Mouse (Mus musculus) MEL (cell line): ENCODE measurements around the gene Cfdp1. TPM values are rescaled to one million over a fixed set of nuclear protein-coding genes. Genes with fewer than 3 reads are reported as not detected.

Source experiments
- DNase-seq: peaks from one replicate; pipeline ENCODE4 v3.0.0; 2011; ENCODE audit warnings: low read depth, low spot score
- H3K27ac ChIP-seq: 2 replicates; pipeline ENCODE4 v1.5.1; 2012; ENCODE audit warnings: low read depth, mild to moderate bottlenecking, control low read depth, low read length, moderate library complexity; ENCODE audit not compliant: control insufficient read depth
- H3K27me3 ChIP-seq, 2 experiments: fragments of 150-350 bp in 1 of 2; sonication (generic) in 1 of 2; 2 replicates each; pipeline ENCODE4 v1.6.1; 2012; ENCODE audit warnings: low read length in 2 of 2, mild to moderate bottlenecking in 2 of 2, improper control_type of control experiment in 1 of 2, moderate library complexity in 1 of 2; ENCODE audit not compliant: insufficient read depth in 2 of 2, control insufficient read depth in 1 of 2
- H3K36me3 ChIP-seq, 2 experiments: 2 replicates each; pipeline ENCODE4 v1.6.1; 2012 to 2014; ENCODE audit warnings: low read length in 2 of 2, improper control_type of control experiment in 1 of 2, inconsistent platforms in 1 of 2, mild to moderate bottlenecking in 1 of 2; ENCODE audit not compliant: insufficient read depth in 2 of 2, control insufficient read depth in 1 of 2
- H3K4me1 ChIP-seq, 2 experiments: fragments of 150-350 bp in 1 of 2; sonication (generic) in 1 of 2; 2 replicates each; pipeline ENCODE4 v1.6.1; 2012; ENCODE audit warnings: low read length in 2 of 2, improper control_type of control experiment in 1 of 2, mild to moderate bottlenecking in 1 of 2; ENCODE audit not compliant: insufficient read depth in 2 of 2, control insufficient read depth in 1 of 2
- H3K4me3 ChIP-seq, 2 experiments: fragments of 150-350 bp in 1 of 2; sonication (generic) in 1 of 2; 2 replicates each; pipeline ENCODE4 v1.5.1; 2012; ENCODE audit warnings: low read depth in 2 of 2, low read length in 2 of 2, mild to moderate bottlenecking in 2 of 2, moderate library complexity in 2 of 2, control low read depth in 1 of 2, improper control_type of control experiment in 1 of 2; ENCODE audit not compliant: control insufficient read depth in 1 of 2, insufficient read depth in 1 of 2
- H3K79me2 ChIP-seq: 2 replicates; pipeline ENCODE4 v1.6.1; 2012; ENCODE audit warnings: mild to moderate bottlenecking, low read length, moderate library complexity; ENCODE audit not compliant: control insufficient read depth, poor library complexity, insufficient read depth
- H3K9ac ChIP-seq: 2 replicates; pipeline ENCODE4 v1.6.1; 2012; ENCODE audit warnings: low read depth, mild to moderate bottlenecking, control low read depth, low read length, moderate library complexity; ENCODE audit not compliant: control insufficient read depth, poor library complexity, severe bottlenecking
- H3K9me3 ChIP-seq: fragments of 150-350 bp; sonication (generic); replicated peaks from 2 replicates; pipeline ENCODE4 v1.6.1; 2012; ENCODE audit warnings: mild to moderate bottlenecking, low read length, improper control_type of control experiment, moderate library complexity; ENCODE audit not compliant: insufficient read depth
- BHLHE40 ChIP-seq: IDR thresholded peaks from 2 replicates; pipeline ENCODE4 v1.6.1; 2012; ENCODE audit warnings: low read depth, mild to moderate bottlenecking, inconsistent platforms, low read length, improper control_type of control experiment, borderline replicate concordance
- CHD2 ChIP-seq: IDR thresholded peaks from 2 replicates; pipeline ENCODE4 v1.6.1; 2011; ENCODE audit warnings: low read length, improper control_type of control experiment
- CTCF ChIP-seq, 3 experiments: IDR thresholded peaks in 2 of 3; conservative IDR thresholded peaks in 1 of 3; 2 replicates each; pipeline ENCODE4 v1.5.1; 2011 to 2012; ENCODE audit warnings: low read length in 3 of 3, low read depth in 2 of 3, mild to moderate bottlenecking in 2 of 3, improper control_type of control experiment in 1 of 3, inconsistent platforms in 1 of 3, mixed read lengths in 1 of 3, moderate library complexity in 1 of 3; ENCODE audit not compliant: control insufficient read depth in 1 of 3, insufficient read depth in 1 of 3, poor library complexity in 1 of 3, severe bottlenecking in 1 of 3
- EP300 ChIP-seq, 2 experiments: IDR thresholded peaks; 2 replicates each; pipeline ENCODE4 v1.6.1; 2011; ENCODE audit warnings: improper control_type of control experiment in 2 of 2, low read length in 2 of 2, low read depth in 1 of 2, mild to moderate bottlenecking in 1 of 2
- GABPA ChIP-seq: IDR thresholded peaks from 2 replicates; pipeline ENCODE4 v1.6.1; 2012; ENCODE audit warnings: low read depth, mild to moderate bottlenecking, inconsistent platforms, low read length, improper control_type of control experiment, moderate library complexity
- GATA1 ChIP-seq: IDR thresholded peaks from 2 replicates; pipeline ENCODE4 v1.6.1; 2011; ENCODE audit warnings: low read depth, low read length, improper control_type of control experiment
- HCFC1 ChIP-seq: IDR thresholded peaks from 2 replicates; pipeline ENCODE4 v1.6.1; 2012; ENCODE audit warnings: low read depth, mild to moderate bottlenecking, inconsistent platforms, low read length, improper control_type of control experiment, moderate library complexity
- JUND ChIP-seq: IDR thresholded peaks from 2 replicates; pipeline ENCODE4 v1.6.1; 2011; ENCODE audit warnings: low read depth, mild to moderate bottlenecking, improper control_type of control experiment, low read length
- MAX ChIP-seq: IDR thresholded peaks from 2 replicates; pipeline ENCODE4 v1.6.1; 2011; ENCODE audit warnings: low read length, improper control_type of control experiment
- MAZ ChIP-seq: IDR thresholded peaks from 2 replicates; pipeline ENCODE4 v1.6.1; 2012; ENCODE audit warnings: low read depth, mild to moderate bottlenecking, inconsistent platforms, low read length, improper control_type of control experiment
- MYB ChIP-seq: IDR thresholded peaks from 2 replicates; pipeline ENCODE4 v1.6.1; 2011; ENCODE audit warnings: mild to moderate bottlenecking, low read depth, low read length, improper control_type of control experiment
- NRF1 ChIP-seq: IDR thresholded peaks from 2 replicates; pipeline ENCODE4 v1.6.1; 2014; ENCODE audit warnings: low read depth, mild to moderate bottlenecking, inconsistent platforms, low read length, improper control_type of control experiment, moderate library complexity; ENCODE audit not compliant: poor library complexity, insufficient read depth, severe bottlenecking
- POLR2AphosphoS5 ChIP-seq: IDR thresholded peaks from 2 replicates; pipeline ENCODE4 v1.6.1; 2012; ENCODE audit warnings: low read depth, borderline replicate concordance, mild to moderate bottlenecking, inconsistent platforms, low read length, moderate library complexity, mixed read lengths
- RAD21 ChIP-seq: IDR thresholded peaks from 2 replicates; pipeline ENCODE4 v1.6.1; 2011; ENCODE audit warnings: mild to moderate bottlenecking, low read depth, low read length, improper control_type of control experiment
- RCOR1 ChIP-seq: IDR thresholded peaks from 2 replicates; pipeline ENCODE4 v1.6.1; 2012; ENCODE audit warnings: low read depth, mild to moderate bottlenecking, inconsistent platforms, low read length, improper control_type of control experiment
- SMC3 ChIP-seq: IDR thresholded peaks from 2 replicates; pipeline ENCODE4 v1.6.1; 2011; ENCODE audit warnings: low read depth, low read length, improper control_type of control experiment
- UBTF ChIP-seq: IDR thresholded peaks from 2 replicates; pipeline ENCODE4 v1.6.1; 2012; ENCODE audit warnings: low read depth, mild to moderate bottlenecking, inconsistent platforms, low read length, improper control_type of control experiment, moderate library complexity, borderline replicate concordance; ENCODE audit not compliant: insufficient read depth
- USF2 ChIP-seq, 2 experiments: IDR thresholded peaks; 2 replicates each; pipeline ENCODE4 v1.6.1; 2011 to 2012; ENCODE audit warnings: improper control_type of control experiment in 2 of 2, low read length in 2 of 2, borderline replicate concordance in 1 of 2, inconsistent platforms in 1 of 2, low read depth in 1 of 2, mild to moderate bottlenecking in 1 of 2; ENCODE audit not compliant: insufficient read depth in 1 of 2
- ZC3H11A ChIP-seq: IDR thresholded peaks from 2 replicates; pipeline ENCODE4 v1.6.1; 2012; ENCODE audit warnings: low read depth, mild to moderate bottlenecking, inconsistent platforms, low read length, improper control_type of control experiment
- ZKSCAN1 ChIP-seq: IDR thresholded peaks from 2 replicates; pipeline ENCODE4 v1.6.1; 2012; ENCODE audit warnings: low read depth, mild to moderate bottlenecking, inconsistent platforms, low read length, improper control_type of control experiment, moderate library complexity
- ZMIZ1 ChIP-seq: IDR thresholded peaks from 2 replicates; pipeline ENCODE4 v1.6.1; 2012; ENCODE audit warnings: low read depth, mild to moderate bottlenecking, inconsistent platforms, low read length, improper control_type of control experiment, moderate library complexity
- polyA plus RNA-seq, 2 experiments: library from polyadenylated mRNA; stranded (reverse) in 1 of 2; unstranded in 1 of 2; fragments of >175 nt in 1 of 2; fragments of >200 nt in 1 of 2; gene quantifications; 2 replicates each; pipeline versions ENCODE4 v1.2.1 to v1.2.4; 2012; ENCODE audit warnings: low replicate concordance in 2 of 2, low read depth in 1 of 2; ENCODE audit not compliant: insufficient read length in 2 of 2, insufficient read depth in 1 of 2, missing spikeins in 1 of 2
- total RNA-seq: library from RNA; depleted of rRNA; stranded (reverse); fragments of 300-350 nt; gene quantifications from 2 replicates; pipeline ENCODE4 v1.2.3, GENCODE M21; 2012

The Cfdp1 gene
- total and polyA plus RNA-seq, 3 experiments, result 185 to 214 TPM; not detected in 1

DNA sequence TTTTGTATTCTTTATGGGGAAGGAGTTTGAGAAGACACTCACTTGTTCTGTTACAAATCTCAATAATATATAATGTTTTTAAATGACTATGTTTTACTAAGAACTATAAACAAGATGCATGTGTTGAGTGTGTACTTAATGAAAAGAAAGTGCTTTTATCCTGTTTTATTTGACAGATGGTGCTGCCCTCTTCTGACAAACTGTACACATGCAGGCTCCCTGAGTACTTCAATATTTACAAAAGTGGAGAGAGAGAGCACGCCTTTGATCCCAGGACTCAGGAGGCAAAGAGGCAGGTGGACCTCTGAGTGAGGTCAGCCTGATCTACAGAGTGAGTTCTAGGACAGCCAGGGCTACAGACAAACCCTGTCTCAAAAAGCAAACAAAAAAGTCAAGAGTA lies 18.6 kb downstream of the Cfdp1 start (continued):
- no peak for TF ChIP-seq RCOR1
- TF ChIP-seq EP300 (IDR thresholded peaks at IDR 0.05; ENCODE audit: low read depth in 1 of 2, low read length in 2 of 2), result no peak
- TF ChIP-seq JUND, result no peak
- TF ChIP-seq BHLHE40, result no peak

DNA sequence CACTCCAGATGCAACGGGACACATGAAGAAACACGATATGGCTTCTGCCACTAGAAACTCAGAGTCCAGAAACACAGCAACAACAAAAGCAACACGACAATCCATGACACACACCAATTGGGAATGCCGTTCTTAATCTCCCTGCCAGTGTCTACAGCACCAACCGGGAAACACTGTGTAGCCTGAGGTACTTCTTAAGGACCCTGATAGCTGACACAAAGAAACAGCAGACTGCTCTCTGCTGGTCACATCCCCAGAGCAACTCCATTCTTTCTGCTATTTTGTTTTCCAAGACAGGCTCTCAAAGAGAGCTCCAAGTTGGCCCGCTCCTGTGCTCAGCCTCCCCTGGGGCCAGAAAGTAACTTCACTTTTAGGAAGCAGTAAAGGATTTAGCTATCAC lies 20.1 kb downstream of the Cfdp1 start:
- no peak overlapping the region for H3K9ac ChIP-seq
- no peak overlapping the region for H3K27ac ChIP-seq
- no peaks in the 10 kb centered on the region for H3K79me2 ChIP-seq
- no peak for DNase-seq
- H3K4me1 ChIP-seq, result no peaks in the 10 kb centered on the region
- H3K4me3 ChIP-seq, result no peak overlapping the region
- H3K9me3 ChIP-seq, result no peaks in the 10 kb centered on the region
- H3K27me3 ChIP-seq, result no peaks in the 10 kb centered on the region
- TF ChIP-seq HCFC1 (no peak), GABPA (no peak), NRF1 (no peak), ZC3H11A (no peak), SMC3 (no peak), MAZ (no peak), RAD21 (no peak), USF2 (IDR thresholded peaks at IDR 0.05; ENCODE audit: borderline replicate concordance in 1 of 2, insufficient read depth in 1 of 2, low read depth in 1 of 2, low read length in 2 of 2) (no peak), ZMIZ1 (no peak), GATA1 (no peak), EP300 (IDR thresholded peaks at IDR 0.05; ENCODE audit: low read depth in 1 of 2, low read length in 2 of 2) (no peak), ZKSCAN1 (no peak), UBTF (no peak), CTCF (IDR thresholded peaks at IDR 0.05 in 2 of 3, conservative IDR thresholded peaks at IDR 0.05 in 1 of 3; ENCODE audit: control insufficient read depth in 1 of 3, insufficient read depth in 1 of 3, low read depth in 2 of 3, low read length in 3 of 3, poor library complexity in 1 of 3, severe bottlenecking in 1 of 3) (no peak), POLR2AphosphoS5 (no peak), JUND (no peak), MYB (no peak), BHLHE40 (no peak), CHD2 (no peak), MAX (no peak)
- H3K36me3 ChIP-seq, result peaks cover 0 to 25% of the 10 kb centered on the region in 2 experiments; a peak in 2 of 4 replicates
